Mouse (Mus musculus): Measurements from ENCODE around the gene Rnf26. TPM values are rescaled to one million over a fixed set of nuclear protein-coding genes. Genes with fewer than 3 reads are reported as not detected.

The Rnf26 gene
- polyA plus RNA-seq, 1 experiment from 2014 or later: 56.4 TPM

- Histone ChIP-seq H3K9ac (ENCODE audit: low read length) (no peak overlapping the region), H3K4me2 (no peak overlapping the region), H3K27ac (ENCODE audit: low read depth, low read length) (no peak overlapping the region), H3K36me3 (ENCODE audit: control insufficient read depth, insufficient read depth, low read length) (no peaks in the 10 kb centered on the region; the same call in 1 of the 2 replicates), H3K9me3 (ENCODE audit: control insufficient read depth, low read length) (no peaks in the 10 kb centered on the region), H3K4me3 (ENCODE audit: low read depth, low read length) (no peak overlapping the region), H3K27me3 (ENCODE audit: control insufficient read depth, insufficient read depth, low read length) (peaks cover 28% of the 10 kb centered on the region), H3K4me1 (ENCODE audit: control insufficient read depth, insufficient read depth, low read length) (peaks cover 20% of the 10 kb centered on the region)
- DNase-seq (ENCODE audit: low spot score, missing footprints): peak; percentile 76
- 9% methylated on average over 15 of the region's 15 CpGs for WGBS
- ATAC-seq (ENCODE audit: low FRiP score): no peak
These were observed 25.4 kb downstream of the Rnf26 start for GRCm38 (mm10) chr9:44087761-44088455.

- 37% methylated on average over 10 of the region's 10 CpGs for WGBS
- Histone ChIP-seq H3K4me3 (ENCODE audit: low read depth, low read length) (no peak overlapping the region), H3K27ac (ENCODE audit: low read depth, low read length) (no peak overlapping the region), H3K9ac (ENCODE audit: low read length) (no peak overlapping the region), H3K4me2 (no peak overlapping the region), H3K4me1 (ENCODE audit: control insufficient read depth, insufficient read depth, low read length) (peaks cover 20% of the 10 kb centered on the region), H3K9me3 (ENCODE audit: control insufficient read depth, low read length) (no peaks in the 10 kb centered on the region), H3K36me3 (ENCODE audit: control insufficient read depth, insufficient read depth, low read length) (no peaks in the 10 kb centered on the region; the same call in 1 of the 2 replicates), H3K27me3 (ENCODE audit: control insufficient read depth, insufficient read depth, low read length) (peaks cover 30% of the 10 kb centered on the region)
- no peak for ATAC-seq (ENCODE audit: low FRiP score)
- DNase-seq (ENCODE audit: low spot score, missing footprints): no peak
These were observed 26.4 kb downstream of the Rnf26 start for GRCm38 (mm10) chr9:44086960-44087359.

- H3K27me3 ChIP-seq (ENCODE audit: control insufficient read depth, insufficient read depth, low read length): peaks cover 32% of the 10 kb centered on the region
- H3K36me3 ChIP-seq (ENCODE audit: control insufficient read depth, insufficient read depth, low read length): no peaks in the 10 kb centered on the region
- DNase-seq (ENCODE audit: low spot score, missing footprints) (peak; percentile 84), ATAC-seq (ENCODE audit: low FRiP score) (no peak)
- peaks cover 20% of the 10 kb centered on the region for H3K4me1 ChIP-seq (ENCODE audit: control insufficient read depth, insufficient read depth, low read length)
- no peak overlapping the region for H3K4me3 ChIP-seq (ENCODE audit: low read depth, low read length)
- 65% methylated on average over 15 of the region's 15 CpGs for WGBS
- no peaks in the 10 kb centered on the region for H3K9me3 ChIP-seq (ENCODE audit: control insufficient read depth, low read length)
- H3K4me2 ChIP-seq: peak overlapping the region; percentile 99; the same call in 1 of the 2 replicates
- H3K27ac ChIP-seq (ENCODE audit: low read depth, low read length): no peak overlapping the region
- 0 out of 2 replicates have a peak overlapping the region, but pooled peaks have one; percentile 73 for H3K9ac ChIP-seq (ENCODE audit: low read length)
These were observed 27.3 kb downstream of the Rnf26 start for GRCm38 (mm10) chr9:44085741-44086665.

GRCm38 (mm10) chr9:44085276-44085675 lies 28.0 kb downstream of the Rnf26 start:
- Histone ChIP-seq H3K27ac (ENCODE audit: low read depth, low read length) (no peak overlapping the region), H3K4me2 (peak overlapping the region; percentile 99), H3K4me1 (ENCODE audit: control insufficient read depth, insufficient read depth, low read length) (peaks cover 20% of the 10 kb centered on the region), H3K27me3 (ENCODE audit: control insufficient read depth, insufficient read depth, low read length) (peaks cover 32% of the 10 kb centered on the region), H3K9me3 (ENCODE audit: control insufficient read depth, low read length) (no peaks in the 10 kb centered on the region), H3K9ac (ENCODE audit: low read length) (peak overlapping the region; percentile 73), H3K4me3 (ENCODE audit: low read depth, low read length) (peak overlapping the region; percentile 47), H3K36me3 (ENCODE audit: control insufficient read depth, insufficient read depth, low read length) (no peaks in the 10 kb centered on the region)
- ATAC-seq (ENCODE audit: low FRiP score) (no peak; the same call in 1 of the 2 replicates), DNase-seq (ENCODE audit: low spot score, missing footprints) (no peak)
- WGBS: 3% methylated on average over 10 of the region's 10 CpGs

- no peak overlapping the region for H3K27ac ChIP-seq (ENCODE audit: low read depth, low read length)
- WGBS: under 1% methylated on average over 60 of the region's 62 CpGs
- H3K9ac ChIP-seq (ENCODE audit: low read length): peak overlapping the region; percentile 73
These were observed 28.6 kb downstream of the Rnf26 start for GRCm38 (mm10) chr9:44084659-44085229.

GRCm38 (mm10) chr9:44084236-44084635 lies 29.1 kb downstream of the Rnf26 start:
- Histone ChIP-seq H3K9ac (ENCODE audit: low read length) (peak overlapping the region; percentile 73; the same call in 1 of the 2 replicates), H3K27me3 (ENCODE audit: control insufficient read depth, insufficient read depth, low read length) (peaks cover 32% of the 10 kb centered on the region), H3K27ac (ENCODE audit: low read depth, low read length) (no peak overlapping the region), H3K36me3 (ENCODE audit: control insufficient read depth, insufficient read depth, low read length) (no peaks in the 10 kb centered on the region), H3K4me3 (ENCODE audit: low read depth, low read length) (peak overlapping the region; percentile 47), H3K4me2 (peak overlapping the region; percentile 99), H3K4me1 (ENCODE audit: control insufficient read depth, insufficient read depth, low read length) (peaks cover 20% of the 10 kb centered on the region), H3K9me3 (ENCODE audit: control insufficient read depth, low read length) (no peaks in the 10 kb centered on the region)
- ATAC-seq (ENCODE audit: low FRiP score): peak; percentile 15; the same call in 1 of the 2 replicates
- no peak for DNase-seq (ENCODE audit: low spot score, missing footprints)
- WGBS: 2% methylated on average over 14 of the region's 14 CpGs

More at GRCm38 (mm10) chr9:44084659-44085229, 28.6 kb downstream of the Rnf26 start:
- ATAC-seq (ENCODE audit: low FRiP score) (peak; percentile 85), DNase-seq (ENCODE audit: low spot score, missing footprints) (peak; percentile 99)
- H3K4me2 ChIP-seq: peak overlapping the region; percentile 99
- H3K4me1 ChIP-seq (ENCODE audit: control insufficient read depth, insufficient read depth, low read length): peaks cover 20% of the 10 kb centered on the region
- H3K9me3 ChIP-seq (ENCODE audit: control insufficient read depth, low read length): no peaks in the 10 kb centered on the region
- peaks cover 32% of the 10 kb centered on the region for H3K27me3 ChIP-seq (ENCODE audit: control insufficient read depth, insufficient read depth, low read length)
- H3K4me3 ChIP-seq (ENCODE audit: low read depth, low read length): peak overlapping the region; percentile 47
- no peaks in the 10 kb centered on the region for H3K36me3 ChIP-seq (ENCODE audit: control insufficient read depth, insufficient read depth, low read length)

GRCm38 (mm10) chr9:44083392-44084121 lies 29.8 kb downstream of the Rnf26 start:
- Histone ChIP-seq H3K4me2 (peak overlapping the region; percentile 99), H3K36me3 (ENCODE audit: control insufficient read depth, insufficient read depth, low read length) (no peaks in the 10 kb centered on the region), H3K27me3 (ENCODE audit: control insufficient read depth, insufficient read depth, low read length) (peaks cover 32% of the 10 kb centered on the region), H3K9ac (ENCODE audit: low read length) (no peak overlapping the region), H3K4me1 (ENCODE audit: control insufficient read depth, insufficient read depth, low read length) (peaks cover 26% of the 10 kb centered on the region), H3K27ac (ENCODE audit: low read depth, low read length) (no peak overlapping the region), H3K4me3 (ENCODE audit: low read depth, low read length) (no peak overlapping the region), H3K9me3 (ENCODE audit: control insufficient read depth, low read length) (no peaks in the 10 kb centered on the region)
- WGBS: 6% methylated on average over 23 of the region's 23 CpGs
- ATAC-seq (ENCODE audit: low FRiP score) (no peak), DNase-seq (ENCODE audit: low spot score, missing footprints) (peak; percentile 89)

DNA sequence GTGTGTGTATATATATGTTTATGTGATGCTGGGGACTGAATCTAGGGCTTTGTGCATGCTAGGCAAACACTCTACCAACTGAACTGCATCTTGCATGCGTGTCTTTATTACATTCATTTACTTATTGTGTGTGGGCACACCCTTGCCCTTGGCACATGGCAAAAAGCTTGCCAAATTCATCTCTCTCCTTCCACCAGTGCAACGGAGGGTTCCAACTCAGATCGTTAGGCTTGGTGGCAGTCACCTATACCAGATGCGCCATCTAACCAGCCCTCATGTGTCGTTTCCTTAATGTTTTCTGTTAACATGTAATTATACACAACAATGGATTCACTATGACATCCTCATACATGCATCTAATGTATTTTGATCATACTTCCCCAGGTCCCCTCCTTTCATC lies 31.1 kb downstream of the Rnf26 start:
- ATAC-seq (ENCODE audit: low FRiP score) (no peak), DNase-seq (ENCODE audit: low spot score, missing footprints) (peak; percentile 54)
- Histone ChIP-seq H3K9me3 (ENCODE audit: control insufficient read depth, low read length) (no peaks in the 10 kb centered on the region), H3K27ac (ENCODE audit: low read depth, low read length) (no peak overlapping the region), H3K4me2 (no peak overlapping the region), H3K36me3 (ENCODE audit: control insufficient read depth, insufficient read depth, low read length) (no peaks in the 10 kb centered on the region), H3K9ac (ENCODE audit: low read length) (no peak overlapping the region), H3K27me3 (ENCODE audit: control insufficient read depth, insufficient read depth, low read length) (peaks cover 30% of the 10 kb centered on the region), H3K4me1 (ENCODE audit: control insufficient read depth, insufficient read depth, low read length) (peaks cover 28% of the 10 kb centered on the region), H3K4me3 (ENCODE audit: low read depth, low read length) (no peak overlapping the region)
- WGBS: 91% methylated on average over 5 of the region's 5 CpGs
